Mouse (Mus musculus) CH12.LX (cell line): ENCODE data around the gene Capn3.

Experiments used
- CHD1 ChIP-seq: IDR thresholded peaks from 2 replicates; pipeline ENCODE4 v1.6.1; 2012; ENCODE audit warnings: low read depth, low read length, improper control_type of control experiment, inconsistent platforms
- CTCF ChIP-seq, 2 experiments: IDR thresholded peaks in 1 of 2; conservative IDR thresholded peaks in 1 of 2; 2 replicates each; pipeline ENCODE4 v1.5.1; 2011 to 2012; ENCODE audit warnings: low read depth in 2 of 2, low read length in 2 of 2, improper control_type of control experiment in 1 of 2, inconsistent platforms in 1 of 2, mild to moderate bottlenecking in 1 of 2, moderate library complexity in 1 of 2
- JUND ChIP-seq: conservative IDR thresholded peaks from 2 replicates; pipeline ENCODE4 v1.6.1; 2011; ENCODE audit warnings: low read depth, low read length, improper control_type of control experiment
- POLR2A ChIP-seq: IDR thresholded peaks from 2 replicates; pipeline ENCODE4 v1.6.1; 2011; ENCODE audit warnings: low read depth, mild to moderate bottlenecking, improper control_type of control experiment, low read length
- SMC3 ChIP-seq: IDR thresholded peaks from 2 replicates; pipeline ENCODE4 v1.6.1; 2011; ENCODE audit warnings: low read depth, low read length, improper control_type of control experiment

DNA sequence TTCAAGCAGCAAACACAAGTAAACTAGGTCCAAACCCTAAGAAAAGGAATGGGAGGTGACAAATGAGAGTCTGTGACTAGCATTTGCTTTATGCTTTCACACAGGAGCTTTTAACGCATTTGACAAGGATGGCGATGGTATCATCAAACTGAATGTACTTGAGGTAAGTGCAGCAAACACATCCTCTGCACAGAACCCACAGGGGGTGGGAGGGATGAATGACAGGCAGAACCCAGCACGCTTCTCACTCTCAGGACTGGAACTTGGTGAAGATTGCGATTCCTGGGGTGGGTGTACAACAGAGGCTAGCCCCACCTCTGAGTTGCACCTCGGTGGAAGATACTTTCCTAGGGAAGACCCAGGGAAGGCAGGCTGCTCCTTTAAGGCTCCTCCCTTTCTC, 48.2 kb downstream of the Capn3 start:
- no peak for TF ChIP-seq SMC3
- no peak for TF ChIP-seq CHD1
- no peak for TF ChIP-seq POLR2A
- TF ChIP-seq JUND: no peak
- no peak for TF ChIP-seq CTCF (conservative IDR thresholded peaks at IDR 0.05 in 1 of 2, IDR thresholded peaks at IDR 0.05 in 1 of 2; ENCODE audit: low read depth in 2 of 2, low read length in 2 of 2)
